Mouse (Mus musculus) brain, embryonic 14.5 days (tissue): ENCODE results near the gene Slc1a1. TPM values are rescaled to one million over a fixed set of nuclear protein-coding genes. Genes with fewer than 3 reads are reported as not detected.
A peak's percentile ranks its signal among the peaks of the same experiment; 100 is the strongest.

ENCODE experiments used
- DNase-seq: peaks from one replicate; pipeline ENCODE4 v3.0.0-alpha.2; 2011; ENCODE audit warnings: low read depth
- CTCF ChIP-seq: fragments of 200-500 bp; IDR thresholded peaks from 2 replicates; pipeline ENCODE4 v1.5.1; 2012; ENCODE audit warnings: inconsistent platforms, mild to moderate bottlenecking, moderate library complexity, borderline replicate concordance; ENCODE audit not compliant: insufficient read depth, insufficient read length; ENCODE audit errors: extremely low read depth
- POLR2A ChIP-seq: fragments of 200-500 bp; IDR thresholded peaks from 2 replicates; pipeline ENCODE4 v1.6.1; 2012; ENCODE audit warnings: mild to moderate bottlenecking, inconsistent platforms, borderline replicate concordance; ENCODE audit not compliant: poor library complexity, insufficient read depth, insufficient read length, severe bottlenecking; ENCODE audit errors: extremely low read depth
- polyA plus RNA-seq: library from polyadenylated mRNA; depleted of rRNA; stranded (reverse); fragments of >200 nt; gene quantifications from 2 replicates; pipeline ENCODE4 v1.2.3, GENCODE M21; 2012

The Slc1a1 gene
- polyA plus RNA-seq, 1 experiment, result 22.2 TPM

DNA sequence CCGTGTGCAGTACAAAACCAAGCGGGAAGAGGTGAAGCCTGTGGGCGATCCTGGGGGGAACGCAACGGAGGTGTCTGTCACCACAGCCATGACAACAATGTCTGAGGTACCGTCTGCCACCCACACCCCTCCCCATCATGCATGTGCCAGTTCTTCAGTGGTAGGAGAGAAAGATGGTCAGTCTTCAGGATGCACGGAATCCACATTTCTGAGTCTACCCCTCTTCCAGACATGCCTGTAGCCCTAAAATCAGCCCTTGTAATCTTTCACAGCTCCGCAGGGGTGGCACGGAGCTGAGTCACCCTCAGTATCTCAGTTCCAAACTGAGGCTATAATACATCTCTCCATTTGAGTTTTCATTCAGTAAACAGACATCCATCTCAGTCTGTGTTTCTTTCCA is 62.6 kb downstream of the Slc1a1 start:
- no peak for DNase-seq
- TF ChIP-seq POLR2A (no peak), CTCF (no peak)

DNA sequence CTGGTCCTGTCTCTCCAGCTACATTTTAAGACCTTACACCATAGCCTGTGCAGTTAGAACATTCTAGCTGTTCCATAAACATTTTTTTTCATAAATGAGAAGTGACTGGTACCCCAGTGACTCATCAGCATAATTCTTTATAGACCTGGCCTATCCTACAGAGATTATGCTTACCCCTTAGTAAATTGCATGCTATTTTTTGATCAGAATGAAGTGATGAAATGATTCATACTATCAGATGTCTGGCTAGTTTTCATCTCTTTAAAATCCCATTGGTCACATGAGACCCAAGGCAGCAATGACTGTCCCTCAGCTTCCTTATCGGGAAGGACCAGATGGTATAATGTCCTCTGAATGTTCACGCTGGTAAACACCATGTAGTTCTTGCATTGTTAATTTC is 65.9 kb downstream of the Slc1a1 start:
- DNase-seq, result no peak
- TF ChIP-seq CTCF, result no peak
- TF ChIP-seq POLR2A, result no peak

DNA sequence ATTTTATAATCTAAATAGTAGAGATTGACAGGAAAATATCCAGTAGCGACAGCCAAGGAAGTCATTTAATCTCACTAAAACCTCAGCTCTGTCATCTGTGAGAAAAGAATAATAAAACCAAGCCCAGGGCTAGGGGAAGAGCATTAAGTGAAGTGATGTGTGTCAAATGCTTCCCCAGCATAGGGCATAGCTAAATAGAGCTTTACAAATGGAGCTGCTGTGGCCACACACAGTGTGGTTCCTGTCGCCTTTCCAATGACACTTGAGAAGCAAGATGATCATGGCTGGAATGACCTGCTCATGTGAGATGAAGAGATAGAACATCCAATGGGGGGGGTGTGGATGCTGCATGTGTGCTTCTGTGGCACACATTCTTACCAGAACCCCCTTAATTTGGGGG is 67.3 kb downstream of the Slc1a1 start:
- TF ChIP-seq CTCF, result no peak
- no peak for TF ChIP-seq POLR2A

DNA sequence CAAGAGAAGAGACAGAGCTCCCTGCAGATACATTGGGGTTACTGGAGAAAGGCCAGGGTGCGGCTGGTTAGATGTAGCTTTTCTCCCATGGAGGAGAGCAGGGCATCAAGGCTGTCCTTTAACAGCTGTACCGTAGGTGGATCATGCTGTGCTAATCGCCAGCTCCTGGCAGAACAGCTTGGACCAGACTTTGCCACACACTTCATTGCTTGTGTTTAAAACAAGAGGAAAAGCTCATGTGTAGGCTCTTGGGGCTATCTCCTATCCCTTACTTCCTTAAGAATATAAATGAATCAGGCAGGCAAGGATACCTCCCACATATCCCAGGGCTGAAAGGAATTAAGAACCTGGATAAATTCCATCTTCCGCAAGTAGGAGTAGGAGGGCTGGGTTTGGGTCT is 68.0 kb downstream of the Slc1a1 start:
- TF ChIP-seq POLR2A, result no peak
- DNase-seq, result no peak

More for the DNA sequence above, 67.3 kb downstream of the Slc1a1 start:
- no peak for DNase-seq

DNA sequence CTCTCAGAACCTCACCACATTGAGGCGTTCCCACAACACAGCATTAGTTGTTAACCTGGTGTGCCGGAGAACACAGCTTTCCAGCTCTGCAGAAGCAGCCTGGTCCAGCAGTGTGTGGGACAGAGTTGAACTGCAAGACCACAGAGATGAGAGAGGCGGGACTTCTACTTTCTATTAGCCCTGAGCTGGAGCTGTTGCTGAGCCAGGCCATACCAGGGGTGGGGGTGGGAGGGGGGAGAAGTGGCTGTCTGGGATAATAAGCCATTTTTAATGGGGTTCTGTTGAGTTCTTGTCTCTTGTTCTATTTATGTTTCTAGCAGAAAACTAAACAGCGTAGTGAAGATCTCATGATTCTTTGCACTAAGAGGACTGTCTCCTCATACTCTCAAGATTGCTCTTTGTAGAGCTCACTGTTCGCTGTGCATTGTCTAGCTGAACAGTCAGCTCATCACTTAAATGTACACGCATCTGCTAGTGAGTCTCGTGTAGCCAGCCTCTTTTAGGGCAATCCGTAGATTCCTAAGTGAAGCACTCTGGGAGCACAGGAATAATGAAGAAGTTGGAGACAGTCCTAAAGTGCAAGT is 68.8 kb downstream of the Slc1a1 start:
- TF ChIP-seq POLR2A (no peak), CTCF (no peak)
- no peak for DNase-seq

DNA sequence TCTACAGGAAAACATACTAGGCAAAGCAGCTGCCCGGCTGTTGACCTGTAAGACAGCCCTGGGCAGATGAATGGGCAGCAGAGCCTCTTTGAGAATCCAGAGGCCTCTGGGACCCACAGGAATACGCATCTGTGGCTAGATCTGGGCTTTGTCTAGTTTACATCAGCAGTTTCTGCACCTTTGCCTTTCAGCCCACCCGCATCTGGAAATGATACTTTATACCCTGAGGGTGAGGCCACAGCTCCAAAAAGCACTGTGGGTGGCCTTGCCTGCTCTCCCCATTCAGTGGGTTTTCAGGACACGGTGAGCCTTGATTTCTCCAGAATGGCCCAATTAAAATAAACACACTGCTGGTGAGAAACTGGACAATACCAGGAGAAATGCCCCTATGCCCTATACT is 73.3 kb downstream of the Slc1a1 start:
- TF ChIP-seq POLR2A (no peak), CTCF (no peak)
- no peak for DNase-seq

DNA sequence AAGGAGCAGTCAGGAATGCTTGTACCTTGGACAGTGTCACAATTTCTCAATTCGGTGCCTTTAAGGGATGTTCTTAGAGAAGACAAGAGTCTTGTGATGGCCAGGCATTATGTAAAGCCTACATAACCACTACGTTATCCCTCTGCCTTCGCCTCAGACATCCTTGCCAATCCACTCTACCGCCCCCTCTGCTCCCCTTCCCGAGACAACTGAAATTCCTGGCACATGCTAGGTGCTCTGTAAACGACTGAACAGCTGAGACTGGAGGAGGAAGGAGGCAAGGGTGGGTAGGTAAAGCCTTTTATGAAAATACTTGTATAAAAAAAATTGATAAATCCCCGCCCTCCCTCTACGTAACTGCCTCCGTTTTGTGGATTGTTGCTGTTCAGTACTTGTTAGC is 73.8 kb downstream of the Slc1a1 start:
- no peak for DNase-seq
- TF ChIP-seq POLR2A (no peak), CTCF (no peak)

DNA sequence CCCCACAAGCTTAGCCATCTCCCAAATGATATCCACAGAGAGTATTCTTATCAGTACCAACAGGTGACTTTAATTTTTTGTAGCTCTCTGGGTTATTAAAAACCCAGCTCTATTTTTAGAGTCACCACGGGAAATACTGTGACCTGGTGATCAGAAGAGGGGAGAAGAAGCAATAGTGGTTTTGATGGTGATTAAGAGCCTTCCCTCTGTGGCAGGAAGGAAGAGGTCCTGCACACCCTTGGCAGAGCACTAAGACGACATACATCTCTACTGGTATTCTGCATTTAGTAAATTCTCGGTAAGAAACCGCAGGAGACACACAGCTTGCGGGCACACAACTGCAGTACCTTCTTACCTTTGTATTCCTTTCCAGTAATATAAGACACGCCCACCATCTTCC is 79.7 kb downstream of the Slc1a1 start:
- TF ChIP-seq CTCF (no peak), POLR2A (no peak)
- DNase-seq, result no peak

DNA sequence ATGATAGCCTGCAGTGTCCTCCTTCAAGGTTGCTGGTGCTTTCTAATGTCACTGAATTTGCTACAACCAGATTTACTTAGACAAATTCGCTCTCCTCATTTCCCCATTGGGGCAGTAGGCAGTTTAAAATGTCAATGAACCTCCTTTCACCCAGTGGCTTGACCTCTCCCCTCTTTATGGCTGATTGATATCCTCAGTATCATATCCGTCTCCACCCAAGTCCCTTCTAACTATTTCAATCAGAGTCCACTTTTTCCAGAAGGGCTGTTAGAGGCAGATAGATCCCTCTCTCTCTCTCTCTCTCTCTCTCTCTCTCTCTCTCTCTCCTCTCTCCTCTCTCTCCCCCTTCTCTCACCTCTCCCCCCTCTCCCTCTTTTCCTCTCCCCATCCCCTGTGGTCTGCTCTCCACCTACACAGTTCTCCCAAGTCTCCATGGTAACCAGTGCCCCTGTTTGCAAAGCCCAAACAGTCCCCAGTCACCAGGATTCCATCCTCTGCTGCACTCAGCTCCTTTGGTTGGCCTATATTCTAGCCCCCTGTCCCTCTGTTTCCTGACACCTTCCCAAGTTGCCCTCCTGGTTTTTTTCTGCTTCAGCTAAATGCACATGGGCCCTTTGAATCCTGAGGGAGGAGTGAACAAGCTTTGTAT is 80.9 kb downstream of the Slc1a1 start:
- peak; percentile 34 for DNase-seq
- no peak for TF ChIP-seq POLR2A
- TF ChIP-seq CTCF, result no peak

DNA sequence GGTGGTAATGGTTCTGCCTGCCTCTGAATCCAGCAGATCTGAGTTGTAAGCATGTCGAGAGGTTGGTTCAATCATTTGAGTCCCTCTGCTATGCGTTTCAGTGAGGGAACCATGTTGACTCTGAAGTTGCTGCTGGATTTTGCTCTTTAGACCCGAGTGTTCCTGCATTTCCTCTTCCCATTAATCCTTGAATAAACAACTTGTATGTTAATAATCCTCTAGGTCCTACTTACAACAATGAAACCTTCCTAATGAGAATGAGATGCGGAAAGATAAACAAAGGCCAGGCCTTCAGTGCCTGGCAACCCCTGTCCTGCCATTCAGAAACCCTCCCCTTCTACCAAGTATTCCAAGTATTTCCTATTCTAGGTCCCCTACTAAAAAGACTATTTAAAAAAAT is 81.6 kb downstream of the Slc1a1 start:
- TF ChIP-seq CTCF (no peak), POLR2A (no peak)
- no peak for DNase-seq

DNA sequence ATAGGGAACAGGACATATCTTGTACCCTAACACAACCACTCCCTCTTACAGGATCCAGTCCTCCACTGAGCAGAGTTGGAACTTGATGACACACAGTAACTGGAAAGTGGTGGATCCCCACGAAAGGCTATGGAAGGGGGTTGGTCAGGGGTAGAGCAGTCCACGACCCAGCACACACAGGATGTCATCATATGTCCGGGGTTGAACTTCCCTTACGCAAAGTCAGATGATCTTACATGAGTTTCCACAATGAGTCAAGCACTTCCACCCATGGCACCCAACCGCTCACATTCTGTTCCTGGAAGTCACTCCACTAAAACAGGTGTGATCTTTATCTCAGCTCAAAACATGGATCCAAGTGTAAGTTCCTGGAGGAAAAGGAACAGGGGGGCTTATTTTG is 83.0 kb downstream of the Slc1a1 start:
- no peak for DNase-seq
- TF ChIP-seq POLR2A (no peak), CTCF (no peak)

DNA sequence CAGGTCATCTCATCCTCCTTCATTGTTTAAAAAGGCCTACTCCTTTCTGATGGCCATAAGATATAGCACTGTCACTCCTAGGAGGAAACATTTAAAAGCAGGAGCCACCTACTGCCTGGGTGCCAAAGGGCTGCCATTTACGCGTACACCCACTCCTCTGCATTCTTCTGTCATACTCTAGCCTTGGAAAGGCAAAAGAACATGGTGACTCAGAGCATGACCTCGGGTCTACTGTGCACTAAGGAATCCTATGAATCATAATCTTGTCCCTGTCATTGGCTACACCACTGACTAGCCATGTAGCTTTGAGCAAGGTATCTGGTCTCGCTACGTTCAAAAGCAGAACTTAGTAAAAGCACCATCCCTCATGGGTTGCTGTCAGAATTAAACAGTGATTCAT is 91.5 kb downstream of the Slc1a1 start:
- TF ChIP-seq POLR2A (no peak), CTCF (no peak)
- DNase-seq, result no peak
